Mouse (Mus musculus) heart, adult 2 months (tissue): ENCODE measurements around the gene Hdgf. TPM values are rescaled to one million over a fixed set of nuclear protein-coding genes. Genes with fewer than 3 reads are reported as not detected.

Experiments
- DNase-seq, 2 experiments: peaks; one replicate each; pipeline ENCODE4 v3.0.0; 2021
- H3K27ac ChIP-seq: fragments of 200-600 bp; 2 replicates; pipeline ENCODE4 v1.8.1; 2022
- H3K27me3 ChIP-seq: fragments of 200-500 bp; 2 replicates; pipeline ENCODE4 v1.6.1; 2012; ENCODE audit warnings: mild to moderate bottlenecking, low read length, inconsistent platforms, mixed read lengths; ENCODE audit not compliant: control insufficient read depth, insufficient read depth
- H3K36me3 ChIP-seq: fragments of 200-500 bp; 2 replicates; pipeline ENCODE4 v1.6.1; 2012; ENCODE audit warnings: low read length, inconsistent platforms; ENCODE audit not compliant: control insufficient read depth, insufficient read depth
- H3K4me1 ChIP-seq: fragments of 200-500 bp; 2 replicates; pipeline ENCODE4 v1.6.1; 2011; ENCODE audit warnings: low read length; ENCODE audit not compliant: control insufficient read depth, insufficient read depth
- H3K4me3 ChIP-seq: fragments of 200-600 bp; 2 replicates; pipeline ENCODE4 v1.8.1; 2022
- H3K79me2 ChIP-seq: fragments of 200-500 bp; replicated peaks from 2 replicates; pipeline ENCODE4 v1.6.1; 2012; ENCODE audit warnings: mild to moderate bottlenecking, inconsistent platforms, low read length, moderate library complexity, mixed read lengths; ENCODE audit not compliant: control insufficient read depth, insufficient read depth
- H3K9ac ChIP-seq: fragments of 200-500 bp; 2 replicates; pipeline ENCODE4 v1.6.1; 2012; ENCODE audit warnings: low read depth, mild to moderate bottlenecking, control low read depth, inconsistent platforms, low read length, mixed read lengths
- CTCF ChIP-seq: fragments of 200-600 bp; IDR thresholded peaks from 2 replicates; pipeline ENCODE4 v1.8.1; 2022; ENCODE audit warnings: antibody characterized with exemption, mild to moderate bottlenecking, moderate library complexity
- EP300 ChIP-seq: fragments of 200-500 bp; IDR thresholded peaks from 2 replicates; pipeline ENCODE4 v1.6.1; 2011; ENCODE audit warnings: low read depth, low read length, control low read depth; ENCODE audit not compliant: insufficient read depth
- POLR2A ChIP-seq: fragments of 200-500 bp; IDR thresholded peaks from 2 replicates; pipeline ENCODE4 v1.6.1; 2011; ENCODE audit warnings: mild to moderate bottlenecking, low read depth, low read length, control low read depth; ENCODE audit not compliant: insufficient read depth
- WGBS: fragments of 180-500 bp; shearing (Covaris S2); methylation state at CpG from one replicate; pipeline ENCODE4 v1.1.7; 2018; 5-methylcytosine and 5-hydroxymethylcytosine counted together
- intact Hi-C: fragments of 180-260 bp; cut with DNase I; formaldehyde crosslinking; loops from one replicate; pipeline ENCODE4 v1.15.1; 2025
- polyA plus RNA-seq: library from polyadenylated mRNA; depleted of rRNA; stranded (reverse); fragments of >200 nt; gene quantifications from 2 replicates; pipeline ENCODE4 v1.2.3, GENCODE M21; 2012
- total RNA-seq, 2 experiments: library from RNA; stranded (reverse); gene quantifications; 2 replicates each; pipeline ENCODE4 v1.2.3; 2021

Hdgf gene
- total and polyA plus RNA-seq, 3 experiments: 61.6 to 125 (median 106) TPM

- 76% methylated on average over 5 of the region's 5 CpGs for WGBS
- H3K27ac ChIP-seq: no peak overlapping the region
These were observed 27.9 kb downstream of the Hdgf start for GRCm38 (mm10) chr3:87934026-87934425.

GRCm38 (mm10) chr3:87934501-87934900 lies 28.4 kb downstream of the Hdgf start:
- no peak overlapping the region for H3K27ac ChIP-seq
- peaks cover 2% of the 10 kb centered on the region; the same call in 1 of the 2 replicates for H3K4me1 ChIP-seq
- H3K9ac ChIP-seq: no peak overlapping the region
- no peak overlapping the region for H3K4me3 ChIP-seq
- peaks cover 5% of the 10 kb centered on the region for H3K36me3 ChIP-seq
- no peak for TF ChIP-seq POLR2A
- no peak for TF ChIP-seq EP300
- no peak for TF ChIP-seq CTCF
- WGBS: 41% methylated on average over 4 of the region's 4 CpGs
- no peak for DNase-seq
- no peaks in the 10 kb centered on the region; the same call in 1 of the 2 replicates for H3K79me2 ChIP-seq
- no peaks in the 10 kb centered on the region for H3K27me3 ChIP-seq
- intact Hi-C loops: loop anchor here (2.0 kb wide), 1 partner anchor 136 kb away; no protein-coding TSS in a partner anchor

More at GRCm38 (mm10) chr3:87934026-87934425, 27.9 kb downstream of the Hdgf start:
- TF ChIP-seq EP300: no peak
- intact Hi-C loops: loop anchor here (2.0 kb wide), 1 partner anchor 137 kb away; no protein-coding TSS in a partner anchor
- Histone ChIP-seq H3K4me1 (peaks cover 2% of the 10 kb centered on the region; the same call in 1 of the 2 replicates), H3K9ac (no peak overlapping the region), H3K79me2 (peaks cover 1% of the 10 kb centered on the region; the same call in 1 of the 2 replicates), H3K27me3 (no peaks in the 10 kb centered on the region), H3K36me3 (peaks cover 5% of the 10 kb centered on the region), H3K4me3 (no peak overlapping the region)
- DNase-seq: no peak

- Histone ChIP-seq H3K27ac (no peak overlapping the region), H3K27me3 (no peaks in the 10 kb centered on the region), H3K4me1 (peaks cover 2% of the 10 kb centered on the region; the same call in 1 of the 2 replicates), H3K36me3 (peaks cover 5% of the 10 kb centered on the region), H3K4me3 (no peak overlapping the region), H3K9ac (no peak overlapping the region), H3K79me2 (no peaks in the 10 kb centered on the region)
- intact Hi-C loops: loop anchor here (1.0 to 2.0 kb wide), 3 partner anchors 26 to 136 kb away; no protein-coding TSS in a partner anchor
- DNase-seq: no peak
- no peak for TF ChIP-seq POLR2A
- TF ChIP-seq EP300: no peak
- TF ChIP-seq CTCF: no peak
- WGBS: 81% methylated on average over 4 of the region's 4 CpGs
These were observed 29.1 kb downstream of the Hdgf start for GRCm38 (mm10) chr3:87935201-87935600.

DNA sequence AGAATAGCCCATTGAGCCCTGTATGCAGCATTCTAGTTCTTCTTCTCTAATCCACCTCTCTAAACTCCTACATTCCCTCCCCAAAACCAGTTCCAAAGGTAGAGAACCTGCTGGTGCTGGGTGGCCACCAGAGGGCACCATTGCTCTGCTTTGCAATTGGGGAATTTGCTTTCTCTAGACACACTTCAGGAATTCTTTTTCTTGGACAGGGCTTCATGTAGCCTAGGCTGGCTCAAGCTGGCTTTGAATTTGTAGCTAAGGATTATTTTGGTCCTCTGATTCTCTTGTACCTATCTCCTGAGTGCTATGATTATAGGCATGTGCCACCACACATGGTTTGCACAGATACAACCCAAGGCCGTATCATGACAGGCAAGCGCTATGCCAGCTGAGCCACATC lies 29.7 kb downstream of the Hdgf start:
- Histone ChIP-seq H3K79me2 (no peaks in the 10 kb centered on the region), H3K9ac (no peak overlapping the region), H3K27ac (no peak overlapping the region), H3K4me3 (no peak overlapping the region), H3K27me3 (no peaks in the 10 kb centered on the region), H3K36me3 (peaks cover 5% of the 10 kb centered on the region), H3K4me1 (peaks cover 2% of the 10 kb centered on the region; the same call in 1 of the 2 replicates)
- DNase-seq: peak; percentile 74 to 84
- TF ChIP-seq EP300 (peak; percentile 80; the same call in 1 of the 2 replicates), CTCF (peak; percentile 99), POLR2A (no peak)
- intact Hi-C loops: loop anchor here (1.0 to 2.0 kb wide), 3 partner anchors 26 to 135 kb away; no protein-coding TSS in a partner anchor
- WGBS: 99% methylated on average over 2 of the region's 2 CpGs

GRCm38 (mm10) chr3:87940611-87941010 lies 34.5 kb downstream of the Hdgf start:
- H3K36me3 ChIP-seq: peaks cover 2% of the 10 kb centered on the region; the same call in 1 of the 2 replicates
- H3K4me1 ChIP-seq: peaks cover 4% of the 10 kb centered on the region; the same call in 1 of the 2 replicates
- H3K9ac ChIP-seq: no peak overlapping the region
- H3K27me3 ChIP-seq: no peaks in the 10 kb centered on the region
- H3K27ac ChIP-seq: no peak overlapping the region
- TF ChIP-seq EP300 (no peak), POLR2A (no peak), CTCF (no peak)
- no peaks in the 10 kb centered on the region for H3K79me2 ChIP-seq
- 75% methylated on average over 5 of the region's 5 CpGs for WGBS
- no peak overlapping the region for H3K4me3 ChIP-seq
- DNase-seq: no peak
- intact Hi-C loops: no loop called here

- intact Hi-C loops: no loop called here
- Histone ChIP-seq H3K27me3 (peaks cover 2% of the 10 kb centered on the region; the same call in 1 of the 2 replicates), H3K27ac (no peak overlapping the region), H3K4me1 (peaks cover 4% of the 10 kb centered on the region; the same call in 1 of the 2 replicates), H3K79me2 (no peaks in the 10 kb centered on the region), H3K9ac (no peak overlapping the region), H3K36me3 (peaks cover 2% of the 10 kb centered on the region; the same call in 1 of the 2 replicates), H3K4me3 (no peak overlapping the region)
- WGBS: 86% methylated on average over 2 of the region's 2 CpGs
- TF ChIP-seq EP300 (no peak), CTCF (no peak), POLR2A (no peak)
- DNase-seq: no peak
These were observed 36.4 kb downstream of the Hdgf start for GRCm38 (mm10) chr3:87942471-87942870.
